Mouse (Mus musculus) thymus, postnatal 10 days (tissue): Measurements from ENCODE around the gene Hacd2.

Experiments
- DNase-seq, 2 experiments: peaks; one replicate each; pipeline ENCODE4 v3.0.0; 2021; ENCODE audit warnings: low spot score in 2 of 2

The Hacd2 gene

GRCm38 (mm10) chr16:35055194-35055506 is 32.9 kb downstream of the Hacd2 start:
- no peak for DNase-seq

- DNase-seq: no peak
Measured at GRCm38 (mm10) chr16:35055861-35056260, 33.6 kb downstream of the Hacd2 start.

GRCm38 (mm10) chr16:35056306-35056705 is 34.1 kb downstream of the Hacd2 start:
- peak in 1 of 2 experiments; percentile 23 for DNase-seq

- no peak for DNase-seq
Measured at GRCm38 (mm10) chr16:35056786-35057185, 34.6 kb downstream of the Hacd2 start.

- no peak for DNase-seq
Measured at GRCm38 (mm10) chr16:35061017-35061416, 38.8 kb downstream of the Hacd2 start.

- DNase-seq: no peak
Measured at GRCm38 (mm10) chr16:35065724-35066123, 43.5 kb downstream of the Hacd2 start.

GRCm38 (mm10) chr16:35067095-35067494 is 44.9 kb downstream of the Hacd2 start:
- no peak for DNase-seq

GRCm38 (mm10) chr16:35067631-35068030 is 45.4 kb downstream of the Hacd2 start:
- no peak for DNase-seq

- DNase-seq: no peak
Measured at GRCm38 (mm10) chr16:35068886-35069285, 46.7 kb downstream of the Hacd2 start.

- no peak for DNase-seq
Measured at GRCm38 (mm10) chr16:35074436-35074835, 52.2 kb downstream of the Hacd2 start.

GRCm38 (mm10) chr16:35075643-35076042 is 53.4 kb downstream of the Hacd2 start:
- DNase-seq: no peak

GRCm38 (mm10) chr16:35093500-35093899 is 71.3 kb downstream of the Hacd2 start:
- no peak for DNase-seq

- DNase-seq: no peak
Measured at GRCm38 (mm10) chr16:35097870-35098530, 75.8 kb downstream of the Hacd2 start.

GRCm38 (mm10) chr16:35101751-35102420 is 79.7 kb downstream of the Hacd2 start:
- no peak for DNase-seq

GRCm38 (mm10) chr16:35102866-35103620 is 80.8 kb downstream of the Hacd2 start:
- no peak for DNase-seq

GRCm38 (mm10) chr16:35107985-35108384 is 85.8 kb downstream of the Hacd2 start:
- DNase-seq: no peak

- DNase-seq: no peak
Measured at GRCm38 (mm10) chr16:35109156-35109555, 86.9 kb downstream of the Hacd2 start.

- DNase-seq: no peak
Measured at GRCm38 (mm10) chr16:35109656-35110291, 87.5 kb downstream of the Hacd2 start.

- peak; percentile 52 to 70 for DNase-seq
Measured at GRCm38 (mm10) chr16:35110410-35111142, 88.3 kb downstream of the Hacd2 start.

GRCm38 (mm10) chr16:35111143-35111620 is 89.0 kb downstream of the Hacd2 start:
- DNase-seq: peak in 1 of 2 experiments; percentile 20

- DNase-seq: no peak
Measured at GRCm38 (mm10) chr16:35113496-35113895, 91.3 kb downstream of the Hacd2 start.
